Mouse (Mus musculus) heart, embryonic 12.5 days (tissue): ENCODE measurements at regions not wholly inside any gene's neighbourhood (a gene's known extent, or its start where the extent isn't known, plus 50 kb on each side); places are given as distances from the start of the nearest gene placed in this dataset.

Source experiments
- ATAC-seq: fragments of 200-750 bp; cut with Nextera tagmentation; 2 replicates; pipeline ENCODE4 v1.8.0; 2017; ENCODE audit warnings: moderate TSS enrichment, moderate library complexity; ENCODE audit not compliant: insufficient number of reproducible peaks, low FRiP score
- H3K27ac ChIP-seq: fragments of 300-500 bp; sonication (generic); 2 replicates; pipeline ENCODE4 v1.5.1; 2016; ENCODE audit warnings: mild to moderate bottlenecking, moderate library complexity; ENCODE audit not compliant: poor library complexity, severe bottlenecking
- H3K27me3 ChIP-seq: fragments of 300-500 bp; sonication (generic); replicated peaks from 2 replicates; pipeline ENCODE4 v1.6.1; 2016; ENCODE audit warnings: mild to moderate bottlenecking, moderate library complexity
- H3K36me3 ChIP-seq: fragments of 300-500 bp; sonication (generic); 2 replicates; pipeline ENCODE4 v1.6.1; 2016; ENCODE audit warnings: mild to moderate bottlenecking, moderate library complexity
- H3K4me1 ChIP-seq: fragments of 300-500 bp; sonication (generic); replicated peaks from 2 replicates; pipeline ENCODE4 v1.6.1; 2016; ENCODE audit warnings: mild to moderate bottlenecking
- H3K4me2 ChIP-seq: fragments of 300-500 bp; sonication (generic); 2 replicates; pipeline ENCODE4 v1.6.1; 2016; ENCODE audit warnings: mild to moderate bottlenecking, moderate library complexity
- H3K4me3 ChIP-seq: fragments of 300-500 bp; sonication (generic); 2 replicates; pipeline ENCODE4 v1.5.1; 2016; ENCODE audit warnings: mild to moderate bottlenecking
- H3K9ac ChIP-seq: fragments of 300-500 bp; sonication (generic); 2 replicates; pipeline ENCODE4 v1.6.1; 2016; ENCODE audit warnings: mild to moderate bottlenecking, moderate library complexity
- H3K9me3 ChIP-seq: fragments of 300-500 bp; sonication (generic); replicated peaks from 2 replicates; pipeline ENCODE4 v1.6.1; 2016; ENCODE audit warnings: mild to moderate bottlenecking, moderate library complexity
- whole genome bisulfite sequencing: fragments of 180-500 bp; shearing (Covaris S2); methylation state at CpG from one replicate; pipeline ENCODE4 v1.1.7; 2016; 5-methylcytosine and 5-hydroxymethylcytosine counted together

GRCm38 (mm10) chr1:169385740-169386424 is 145.4 kb downstream of the Nuf2 start:
- Histone ChIP-seq H3K27ac (no peak overlapping the region), H3K4me1 (0 out of 2 replicates have a peak, but pooled peaks cover under 1% of the 10 kb centered on the region), H3K36me3 (no peaks in the 10 kb centered on the region), H3K9me3 (no peaks in the 10 kb centered on the region), H3K4me3 (no peak overlapping the region), H3K4me2 (no peak overlapping the region), H3K9ac (no peak overlapping the region), H3K27me3 (no peaks in the 10 kb centered on the region)
- no peak for ATAC-seq
- WGBS: 73% methylated on average over 10 of the region's 10 CpGs

- H3K27me3 ChIP-seq: no peaks in the 10 kb centered on the region
- ATAC-seq: no peak
- 78% methylated on average over 1 of the region's 1 CpGs for WGBS
Measured at GRCm38 (mm10) chr1:169374686-169375085, 156.6 kb downstream of the Nuf2 start.

GRCm38 (mm10) chr1:169368758-169369157 is 162.5 kb downstream of the Nuf2 start:
- 36% methylated on average over 3 of the region's 3 CpGs for WGBS
- Histone ChIP-seq H3K27ac (no peak overlapping the region), H3K36me3 (no peaks in the 10 kb centered on the region), H3K9ac (no peak overlapping the region), H3K27me3 (no peaks in the 10 kb centered on the region), H3K4me1 (no peaks in the 10 kb centered on the region), H3K4me2 (no peak overlapping the region), H3K4me3 (no peak overlapping the region), H3K9me3 (no peaks in the 10 kb centered on the region)
- ATAC-seq: no peak

More at GRCm38 (mm10) chr1:169374686-169375085, 156.6 kb downstream of the Nuf2 start:
- no peak overlapping the region for H3K4me2 ChIP-seq
- H3K9me3 ChIP-seq: no peaks in the 10 kb centered on the region
- H3K4me3 ChIP-seq: no peak overlapping the region
- no peaks in the 10 kb centered on the region for H3K4me1 ChIP-seq
- no peaks in the 10 kb centered on the region for H3K36me3 ChIP-seq
- no peak overlapping the region for H3K9ac ChIP-seq
- H3K27ac ChIP-seq: no peak overlapping the region

DNA sequence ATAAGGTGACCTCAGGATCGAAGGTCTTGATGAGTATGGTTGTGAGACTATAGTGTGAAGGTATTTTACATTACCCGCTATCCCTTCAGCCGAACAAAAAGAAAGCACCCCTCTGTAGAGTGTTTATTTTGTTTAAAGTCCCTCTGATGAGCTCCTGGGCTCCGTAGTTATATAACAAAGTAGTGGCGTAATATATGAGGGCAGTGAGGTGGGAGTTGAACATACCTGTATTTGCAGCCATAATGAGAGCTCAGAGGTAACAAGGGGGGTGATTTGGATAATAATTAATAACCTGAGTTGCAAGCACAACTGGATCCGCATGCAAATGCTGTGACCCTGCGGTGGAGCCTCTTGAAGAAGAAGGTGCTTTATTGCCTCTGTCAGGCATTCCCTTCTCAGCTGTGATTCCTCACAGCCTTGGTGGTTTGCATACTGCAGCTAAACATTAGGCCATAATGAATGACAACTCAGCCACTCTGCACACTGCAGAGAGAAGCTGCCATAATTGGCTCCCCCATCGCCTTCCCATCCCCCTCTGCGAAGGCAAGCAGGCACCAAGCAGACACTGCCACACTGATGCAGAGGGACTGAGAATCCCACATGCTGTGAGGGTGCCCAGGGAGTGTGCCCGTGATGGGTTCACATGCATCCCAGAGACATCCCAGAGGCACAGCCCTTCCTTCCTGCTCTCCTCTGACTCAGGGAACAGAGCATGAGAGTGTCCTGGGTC is 163.3 kb downstream of the Nuf2 start:
- ATAC-seq: no peak
- Histone ChIP-seq H3K4me2 (no peak overlapping the region), H3K9me3 (no peaks in the 10 kb centered on the region), H3K4me1 (no peaks in the 10 kb centered on the region), H3K27me3 (no peaks in the 10 kb centered on the region), H3K27ac (no peak overlapping the region), H3K9ac (no peak overlapping the region), H3K4me3 (no peak overlapping the region), H3K36me3 (no peaks in the 10 kb centered on the region)
- 67% methylated on average over 10 of the region's 10 CpGs for WGBS

- H3K27ac ChIP-seq: no peak overlapping the region
- H3K27me3 ChIP-seq: no peaks in the 10 kb centered on the region
- H3K9ac ChIP-seq: no peak overlapping the region
- no peak overlapping the region for H3K4me3 ChIP-seq
- H3K9me3 ChIP-seq: no peaks in the 10 kb centered on the region
- H3K4me2 ChIP-seq: no peak overlapping the region
- H3K36me3 ChIP-seq: no peaks in the 10 kb centered on the region
- WGBS: 50% methylated on average over 4 of the region's 4 CpGs
- no peak for ATAC-seq
- H3K4me1 ChIP-seq: no peaks in the 10 kb centered on the region
Measured at GRCm38 (mm10) chr1:169367316-169367715, 163.9 kb downstream of the Nuf2 start.

DNA sequence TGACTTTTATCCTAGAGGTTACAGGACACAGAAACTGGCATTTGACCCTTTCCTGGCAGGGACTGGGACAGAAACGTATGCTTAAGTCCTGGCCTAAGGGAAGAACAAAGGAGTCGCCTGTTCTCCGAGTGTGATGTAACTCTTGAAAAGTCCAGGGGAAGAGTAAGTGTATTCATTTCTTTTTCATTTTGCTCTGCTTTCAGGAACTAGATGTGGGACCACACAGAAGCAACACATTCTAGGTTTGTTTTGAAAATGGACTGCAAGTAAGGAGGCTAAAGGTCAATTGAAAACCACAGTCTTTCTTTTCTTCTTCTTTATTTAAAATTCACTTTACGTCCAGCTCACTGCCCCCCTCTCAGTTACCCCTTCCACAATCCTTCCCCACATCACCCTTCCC is 168.7 kb downstream of the Nuf2 start:
- Histone ChIP-seq H3K4me2 (no peak overlapping the region), H3K36me3 (no peaks in the 10 kb centered on the region), H3K9ac (no peak overlapping the region), H3K9me3 (no peaks in the 10 kb centered on the region), H3K4me1 (no peaks in the 10 kb centered on the region), H3K4me3 (no peak overlapping the region), H3K27me3 (no peaks in the 10 kb centered on the region), H3K27ac (no peak overlapping the region)
- ATAC-seq: no peak
- WGBS: 61% methylated on average over 4 of the region's 4 CpGs

DNA sequence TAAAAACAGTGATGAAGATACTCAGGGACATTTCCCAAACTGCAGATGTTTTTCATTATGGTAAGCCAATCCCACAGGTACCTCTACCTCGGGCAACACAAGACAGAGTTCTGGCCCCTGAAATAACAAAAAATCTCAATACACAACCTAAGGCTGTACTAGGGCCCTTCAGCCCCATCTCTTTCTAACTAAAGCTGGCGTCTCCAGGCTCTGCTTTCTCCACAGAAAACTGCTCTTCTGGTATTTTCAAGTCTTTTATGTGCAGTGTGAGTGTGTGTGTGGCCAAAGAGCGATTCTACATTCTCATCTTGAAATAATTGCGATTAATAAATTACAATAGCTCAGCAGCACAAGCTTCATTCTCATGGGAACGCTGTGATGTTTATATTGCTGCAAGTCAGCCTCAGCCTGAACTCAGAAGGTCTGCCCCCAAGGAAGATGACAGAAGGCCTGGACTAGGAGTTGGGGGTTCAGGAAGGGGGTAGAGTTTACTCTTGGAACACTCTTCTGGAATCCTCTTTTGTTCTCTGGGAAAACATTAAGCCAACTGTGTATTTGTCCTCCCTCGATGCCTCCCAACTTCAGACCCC is 173.5 kb downstream of the Nuf2 start:
- WGBS: 78% methylated on average over 6 of the region's 6 CpGs
- Histone ChIP-seq H3K4me1 (no peaks in the 10 kb centered on the region), H3K36me3 (no peaks in the 10 kb centered on the region), H3K4me2 (no peak overlapping the region), H3K4me3 (no peak overlapping the region), H3K27ac (no peak overlapping the region), H3K9ac (no peak overlapping the region), H3K27me3 (no peaks in the 10 kb centered on the region), H3K9me3 (no peaks in the 10 kb centered on the region)
- ATAC-seq: no peak

- Histone ChIP-seq H3K27ac (no peak overlapping the region), H3K27me3 (no peaks in the 10 kb centered on the region), H3K4me3 (no peak overlapping the region), H3K36me3 (no peaks in the 10 kb centered on the region), H3K4me2 (no peak overlapping the region), H3K9ac (no peak overlapping the region), H3K4me1 (no peaks in the 10 kb centered on the region), H3K9me3 (no peaks in the 10 kb centered on the region)
- ATAC-seq: no peak
- 78% methylated on average over 5 of the region's 5 CpGs for WGBS
Measured at GRCm38 (mm10) chr1:169354021-169354420, 177.2 kb downstream of the Nuf2 start.

DNA sequence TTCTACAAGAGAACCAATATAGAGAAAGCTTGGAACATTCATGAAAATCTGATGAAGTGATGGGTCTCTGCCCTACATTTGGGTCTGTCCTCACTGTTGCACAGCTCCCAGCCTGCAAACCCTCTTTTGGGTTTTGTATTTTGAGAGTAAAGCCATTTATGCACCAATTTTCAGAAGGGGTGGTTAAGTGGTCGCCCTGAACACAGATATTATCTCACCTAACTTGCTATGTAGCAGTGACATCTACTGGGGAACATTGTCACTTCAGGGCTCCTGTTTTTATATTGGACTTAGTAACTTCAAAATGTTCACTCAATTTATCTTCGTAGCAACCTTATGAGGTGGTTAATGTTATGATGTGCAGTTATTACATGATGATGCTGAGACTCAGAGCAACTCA is 183.6 kb downstream of the Nuf2 start:
- H3K4me1 ChIP-seq: no peaks in the 10 kb centered on the region
- H3K9me3 ChIP-seq: no peaks in the 10 kb centered on the region
- ATAC-seq: no peak
- H3K9ac ChIP-seq: no peak overlapping the region
- WGBS: 33% methylated on average over 2 of the region's 2 CpGs
- no peaks in the 10 kb centered on the region for H3K27me3 ChIP-seq
- no peaks in the 10 kb centered on the region for H3K36me3 ChIP-seq
- H3K4me3 ChIP-seq: no peak overlapping the region
- no peak overlapping the region for H3K4me2 ChIP-seq
- H3K27ac ChIP-seq: no peak overlapping the region

- H3K27ac ChIP-seq: no peak overlapping the region
- H3K4me2 ChIP-seq: no peak overlapping the region
- no peak overlapping the region for H3K9ac ChIP-seq
- no peak for ATAC-seq
- WGBS: 95% methylated on average over 1 of the region's 1 CpGs
- no peak overlapping the region for H3K4me3 ChIP-seq
- no peaks in the 10 kb centered on the region for H3K9me3 ChIP-seq
- no peaks in the 10 kb centered on the region for H3K27me3 ChIP-seq
- H3K36me3 ChIP-seq: no peaks in the 10 kb centered on the region
- no peaks in the 10 kb centered on the region for H3K4me1 ChIP-seq
Measured at GRCm38 (mm10) chr1:169346876-169347275, 184.4 kb downstream of the Nuf2 start.

- Histone ChIP-seq H3K4me3 (no peak overlapping the region), H3K4me2 (no peak overlapping the region), H3K4me1 (no peaks in the 10 kb centered on the region), H3K27ac (no peak overlapping the region), H3K27me3 (no peaks in the 10 kb centered on the region), H3K9ac (no peak overlapping the region), H3K9me3 (no peaks in the 10 kb centered on the region), H3K36me3 (no peaks in the 10 kb centered on the region)
- 72% methylated on average over 1 of the region's 1 CpGs for WGBS
- no peak for ATAC-seq
Measured at GRCm38 (mm10) chr1:169341131-169341530, 190.1 kb downstream of the Nuf2 start.
